Mouse (Mus musculus) E14TG2a.4 (cell line): ENCODE results near the gene Tpk1.
"Not testable (repeated sequence)": the region's sequence is repeated elsewhere in the genome, so short reads cannot be mapped to it uniquely, and the experiment has no call there.

Experiments used
- H3K27me3 ChIP-seq: 2 replicates; pipeline ENCODE4 v1.6.1; 2014; ENCODE audit warnings: low read length, control low read depth; ENCODE audit not compliant: insufficient read depth
- H3K36me3 ChIP-seq: 2 replicates; pipeline ENCODE4 v1.6.1; 2014; ENCODE audit warnings: low read length, control low read depth; ENCODE audit not compliant: insufficient read depth
- H3K4me1 ChIP-seq: replicated peaks from 2 replicates; pipeline ENCODE4 v1.6.1; 2014; ENCODE audit warnings: low read depth, low read length, control low read depth
- H3K4me3 ChIP-seq: replicated peaks from 2 replicates; pipeline ENCODE4 v1.5.1; 2014; ENCODE audit warnings: mild to moderate bottlenecking, low read length
- H3K9me3 ChIP-seq: 2 replicates; pipeline ENCODE4 v1.6.1; 2014; ENCODE audit warnings: low read length, control low read depth
- CTCF ChIP-seq: conservative IDR thresholded peaks from 2 replicates; pipeline ENCODE4 v1.5.1; 2014; ENCODE audit warnings: low read length
- NANOG ChIP-seq: IDR thresholded peaks from 2 replicates; pipeline ENCODE4 v1.6.1; 2014; ENCODE audit warnings: borderline replicate concordance, low read length, mixed read lengths
- POU5F1 ChIP-seq: IDR thresholded peaks from 2 replicates; pipeline ENCODE4 v1.6.1; 2014; ENCODE audit warnings: low read length, borderline replicate concordance

The Tpk1 gene

GRCm38 (mm10) chr6:43633308-43633963 lies 32.6 kb downstream of the Tpk1 start:
- H3K27me3 ChIP-seq: no peaks in the 10 kb centered on the region
- no peak for TF ChIP-seq NANOG
- no peak for TF ChIP-seq POU5F1
- TF ChIP-seq CTCF: no peak
- no peaks in the 10 kb centered on the region for H3K4me1 ChIP-seq
- H3K36me3 ChIP-seq: no peaks in the 10 kb centered on the region
- no peak overlapping the region for H3K4me3 ChIP-seq
- no peaks in the 10 kb centered on the region for H3K9me3 ChIP-seq

- Histone ChIP-seq H3K36me3 (no peaks in the 10 kb centered on the region), H3K4me3 (no peak overlapping the region), H3K9me3 (no peaks in the 10 kb centered on the region), H3K27me3 (no peaks in the 10 kb centered on the region), H3K4me1 (no peaks in the 10 kb centered on the region)
- no peak for TF ChIP-seq CTCF
- no peak for TF ChIP-seq NANOG
- TF ChIP-seq POU5F1: no peak
Observed at GRCm38 (mm10) chr6:43632871-43633270, 33.2 kb downstream of the Tpk1 start.

GRCm38 (mm10) chr6:43623448-43623847 lies 42.6 kb downstream of the Tpk1 start:
- not testable (repeated sequence) for H3K27me3 ChIP-seq, H3K9me3 ChIP-seq, H3K4me1 ChIP-seq, H3K36me3 ChIP-seq, H3K4me3 ChIP-seq

- Histone ChIP-seq H3K9me3 (no peaks in the 10 kb centered on the region), H3K27me3 (no peaks in the 10 kb centered on the region), H3K4me1 (no peaks in the 10 kb centered on the region), H3K4me3 (no peak overlapping the region), H3K36me3 (no peaks in the 10 kb centered on the region)
- TF ChIP-seq NANOG: no peak
- no peak for TF ChIP-seq POU5F1
- no peak for TF ChIP-seq CTCF
Observed at GRCm38 (mm10) chr6:43619258-43619657, 46.8 kb downstream of the Tpk1 start.

- Histone ChIP-seq H3K36me3 (no peaks in the 10 kb centered on the region), H3K27me3 (no peaks in the 10 kb centered on the region), H3K4me1 (0 out of 2 replicates have a peak, but pooled peaks cover 4% of the 10 kb centered on the region), H3K4me3 (no peak overlapping the region), H3K9me3 (peaks cover 3% of the 10 kb centered on the region; the same call in 1 of the 2 replicates)
- TF ChIP-seq CTCF: no peak
Observed at GRCm38 (mm10) chr6:43611770-43612169, 54.3 kb downstream of the Tpk1 start.

- H3K27me3 ChIP-seq: no peaks in the 10 kb centered on the region
- TF ChIP-seq NANOG (no peak), CTCF (no peak), POU5F1 (no peak)
- no peaks in the 10 kb centered on the region for H3K4me1 ChIP-seq
- H3K36me3 ChIP-seq: no peaks in the 10 kb centered on the region
- H3K4me3 ChIP-seq: no peak overlapping the region
- H3K9me3 ChIP-seq: no peaks in the 10 kb centered on the region
Observed at GRCm38 (mm10) chr6:43590841-43591541, 75.1 kb downstream of the Tpk1 start.

GRCm38 (mm10) chr6:43585274-43585673 lies 80.8 kb downstream of the Tpk1 start:
- TF ChIP-seq NANOG: no peak
- no peak for TF ChIP-seq CTCF
- no peak for TF ChIP-seq POU5F1
- Histone ChIP-seq H3K4me1 (no peaks in the 10 kb centered on the region), H3K4me3 (no peak overlapping the region), H3K36me3 (no peaks in the 10 kb centered on the region), H3K9me3 (no peaks in the 10 kb centered on the region), H3K27me3 (no peaks in the 10 kb centered on the region)

- H3K9me3 ChIP-seq: no peaks in the 10 kb centered on the region
- H3K4me3 ChIP-seq: no peak overlapping the region
- H3K27me3 ChIP-seq: no peaks in the 10 kb centered on the region
- TF ChIP-seq NANOG: no peak
- TF ChIP-seq POU5F1: no peak
- no peak for TF ChIP-seq CTCF
- peaks cover 8% of the 10 kb centered on the region; the same call in 1 of the 2 replicates for H3K4me1 ChIP-seq
- H3K36me3 ChIP-seq: no peaks in the 10 kb centered on the region
Observed at GRCm38 (mm10) chr6:43581809-43582208, 84.3 kb downstream of the Tpk1 start.

- Histone ChIP-seq H3K36me3 (no peaks in the 10 kb centered on the region), H3K9me3 (no peaks in the 10 kb centered on the region), H3K27me3 (no peaks in the 10 kb centered on the region), H3K4me1 (no peaks in the 10 kb centered on the region), H3K4me3 (no peak overlapping the region)
- TF ChIP-seq CTCF: no peak
- no peak for TF ChIP-seq POU5F1
- TF ChIP-seq NANOG: no peak
Observed at GRCm38 (mm10) chr6:43567885-43568284, 98.2 kb downstream of the Tpk1 start.
